In the genomic region with DNA sequence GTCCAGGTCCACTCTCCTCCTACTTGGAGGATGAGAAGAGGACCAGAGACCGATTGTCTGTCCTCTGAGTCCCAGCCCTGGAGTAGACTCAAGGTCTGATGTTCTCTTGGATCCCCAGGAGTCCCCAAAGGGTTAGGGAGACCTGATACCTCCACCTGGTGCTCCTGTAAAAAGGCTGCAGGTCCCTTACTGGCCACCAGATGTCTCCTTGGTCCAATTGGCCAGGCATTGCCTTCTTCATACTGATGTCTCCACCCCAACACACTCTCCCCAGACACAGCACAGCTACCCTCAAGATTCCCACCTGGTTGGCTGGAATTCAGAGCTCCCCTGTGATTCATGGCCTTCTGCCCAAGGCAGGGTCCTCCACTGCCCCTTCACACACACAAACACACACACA, we compare ENCODE assay signal across 10 mouse cellular contexts. TPM values are rescaled to one million over a fixed set of nuclear protein-coding genes. Genes with fewer than 3 reads are reported as not detected.
DNase-seq lines count a peak whose midpoint lies in the region; ATAC-seq and TF ChIP-seq lines count a peak whose summit lies in the region.
"Had no signal": no experiment of that assay in that cellular context is flagged by ENCODE, and none has a peak within 500 bp of the region (broad histone marks: within the 10 kb centered on the region; RNA-seq: fewer than 3 reads in every experiment).

No protein-coding gene starts in this region.

- DNase-seq in heart, adult 2 months = peak; percentile 42 to 61
- no peak for DNase-seq in heart, embryonic 10.5 days (ENCODE audit: low spot score)
- DNase-seq in urinary bladder, postnatal 36 days (ENCODE audit: low spot score in 2 of 2) = peak; percentile 42 to 47
- DNase-seq in urinary bladder, postnatal 10 days (ENCODE audit: low spot score) = no peak
- DNase-seq in cerebellum, adult 9-11 months = peak; percentile 54
- DNase-seq in kidney, postnatal 36 days = peak; percentile 69 to 86
- DNase-seq in retina, adult 2 months (ENCODE audit: low read depth, low spot score) = peak; percentile 28

- H3K36me3 ChIP-seq in heart, adult 2 months (ENCODE audit: control insufficient read depth, insufficient read depth, low read length) = no peaks in the 10 kb centered on the region
- H3K36me3 ChIP-seq in heart, embryonic 10.5 days = no peaks in the 10 kb centered on the region
- no peaks in the 10 kb centered on the region for H3K36me3 ChIP-seq in intestine, embryonic 15.5 days
- H3K36me3 ChIP-seq: limb, embryonic 13.5 days; stomach, embryonic 15.5 days had no signal

- no peak for TF ChIP-seq POLR2A in heart, adult 2 months (IDR thresholded peaks at IDR 0.05; ENCODE audit: insufficient read depth, low read depth, low read length)

- WGBS in heart, adult 2 months = 32% methylated on average over 1 of the region's 1 CpGs
- 39% methylated on average over 1 of the region's 1 CpGs for WGBS in heart, embryonic 10.5 days
- WGBS in intestine, embryonic 15.5 days = 61% methylated on average over 1 of the region's 1 CpGs

- H3K79me2 ChIP-seq in heart, adult 2 months (replicated peaks; ENCODE audit: control insufficient read depth, insufficient read depth, low read length) = no peaks in the 10 kb centered on the region

- H3K4me3 ChIP-seq in heart, adult 2 months = no peak overlapping the region
- H3K4me3 ChIP-seq in heart, embryonic 10.5 days = no peak overlapping the region
- no peak overlapping the region for H3K4me3 ChIP-seq in intestine, embryonic 15.5 days (replicated peaks)
- H3K4me3 ChIP-seq: limb, embryonic 13.5 days; stomach, embryonic 15.5 days had no signal

- TF ChIP-seq EP300 in heart, adult 2 months (IDR thresholded peaks at IDR 0.05; ENCODE audit: insufficient read depth, low read depth, low read length) = no peak

- peaks cover 6% of the 10 kb centered on the region for H3K27me3 ChIP-seq in heart, adult 2 months (ENCODE audit: control insufficient read depth, insufficient read depth, low read length)
- peaks cover 71% of the 10 kb centered on the region for H3K27me3 ChIP-seq in heart, embryonic 10.5 days (ENCODE audit: insufficient read depth, poor library complexity, severe bottlenecking)
- peaks cover 9% of the 10 kb centered on the region for H3K27me3 ChIP-seq in intestine, embryonic 15.5 days (replicated peaks)

- no peak overlapping the region for H3K4me2 ChIP-seq in intestine, embryonic 15.5 days (replicated peaks)
- H3K4me2 ChIP-seq: limb, embryonic 13.5 days; stomach, embryonic 15.5 days had no signal

- no peaks in the 10 kb centered on the region for H3K9me3 ChIP-seq in heart, embryonic 10.5 days
- H3K9me3 ChIP-seq in intestine, embryonic 15.5 days = no peaks in the 10 kb centered on the region
- H3K9me3 ChIP-seq: limb, embryonic 13.5 days; stomach, embryonic 15.5 days had no signal

- no peak overlapping the region for H3K27ac ChIP-seq in heart, adult 2 months
- no peak overlapping the region for H3K27ac ChIP-seq in heart, embryonic 10.5 days
- no peak overlapping the region for H3K27ac ChIP-seq in intestine, embryonic 15.5 days
- H3K27ac ChIP-seq: limb, embryonic 13.5 days; stomach, embryonic 15.5 days had no signal

- peaks cover 3% of the 10 kb centered on the region for H3K4me1 ChIP-seq in heart, adult 2 months (ENCODE audit: control insufficient read depth, insufficient read depth, low read length)
- peaks cover 37% of the 10 kb centered on the region for H3K4me1 ChIP-seq in heart, embryonic 10.5 days
- peaks cover 3% of the 10 kb centered on the region for H3K4me1 ChIP-seq in intestine, embryonic 15.5 days (replicated peaks)

- H3K9ac ChIP-seq in heart, adult 2 months (ENCODE audit: low read depth, low read length) = no peak overlapping the region
- H3K9ac ChIP-seq in intestine, embryonic 15.5 days = no peak overlapping the region
- H3K9ac ChIP-seq: limb, embryonic 13.5 days; stomach, embryonic 15.5 days had no signal

- intact Hi-C loops in heart, adult 2 months (cut with DNase I) = no loop called here

- ATAC-seq in intestine, embryonic 15.5 days = no peak

- TF ChIP-seq CTCF in heart, adult 2 months (IDR thresholded peaks at IDR 0.05) = peak; percentile 76

RNA-seq across cellular contexts. Expression of a gene that starts 22.8 kb away (rescaled TPM):
- total RNA-seq in heart, adult 2 months (2021) = 1 to 10 TPM; 9.7 to 9.8 TPM
- polyA plus RNA-seq in heart, adult 2 months (2012; rRNA removed) = 9.5 and 10.7 TPM in 2 replicates
- polyA plus RNA-seq in heart, embryonic 10.5 days (2016; fragmentation: Nextera tagmentation; extraction: Ambion mirVana) = 19.2 and 19.4 TPM in 2 replicates
- polyA plus RNA-seq in intestine, embryonic 15.5 days (2015; fragmentation: Nextera tagmentation; extraction: Ambion mirVana) = 13.3 and 14.0 TPM in 2 replicates

RNA-seq across cellular contexts. Expression of a gene that starts 22.9 kb away (rescaled TPM):
- total RNA-seq in heart, adult 2 months (2021) = 10 to 100 TPM; 22.1 to 22.4 TPM
- polyA plus RNA-seq in heart, adult 2 months (2012; rRNA removed) = 6.1 and 10.2 TPM in 2 replicates
- polyA plus RNA-seq in heart, embryonic 10.5 days (2016; fragmentation: Nextera tagmentation; extraction: Ambion mirVana) = 32.5 and 35.0 TPM in 2 replicates
- 36.2 and 38.2 TPM in 2 replicates for polyA plus RNA-seq in intestine, embryonic 15.5 days (2015; fragmentation: Nextera tagmentation; extraction: Ambion mirVana)

Comparison
In these comparisons a context has a peak if more than half of its experiments do, and no peak if none do; other contexts are left out.
1. DNase-seq: peak in heart, adult 2 months (2 of 2), urinary bladder, postnatal 36 days (2 of 2), cerebellum, adult 9-11 months (single experiment), kidney, postnatal 36 days (2 of 2) and retina, adult 2 months (single experiment); none in heart, embryonic 10.5 days (single experiment) and urinary bladder, postnatal 10 days (single experiment).